Mouse (Mus musculus) small intestine, adult 2 months (tissue): Measurements from ENCODE around the gene Skil. TPM values are rescaled to one million over a fixed set of nuclear protein-coding genes. Genes with fewer than 3 reads are reported as not detected.

Experiments used
- H3K27ac ChIP-seq: fragments of 200-500 bp; 2 replicates; pipeline ENCODE4 v1.5.1; 2012; ENCODE audit warnings: low read depth, low read length, control low read depth, inconsistent platforms; ENCODE audit not compliant: insufficient read depth
- H3K27me3 ChIP-seq: fragments of 200-500 bp; 2 replicates; pipeline ENCODE4 v1.6.1; 2012; ENCODE audit warnings: mild to moderate bottlenecking, moderate library complexity, low read length, inconsistent platforms; ENCODE audit not compliant: control insufficient read depth, insufficient read depth
- H3K36me3 ChIP-seq: fragments of 200-500 bp; 2 replicates; pipeline ENCODE4 v1.6.1; 2012; ENCODE audit warnings: mild to moderate bottlenecking, low read length, control low read depth, inconsistent platforms; ENCODE audit not compliant: control insufficient read depth, insufficient read depth
- H3K4me1 ChIP-seq: fragments of 200-500 bp; 2 replicates; pipeline ENCODE4 v1.6.1; 2012; ENCODE audit warnings: low read length, inconsistent platforms, mixed read lengths; ENCODE audit not compliant: control insufficient read depth, insufficient read depth, insufficient read length
- H3K4me3 ChIP-seq: fragments of 200-500 bp; 2 replicates; pipeline ENCODE4 v1.5.1; 2012; ENCODE audit warnings: low read depth, mild to moderate bottlenecking, control low read depth, inconsistent platforms, low read length, moderate library complexity
- CTCF ChIP-seq: fragments of 200-500 bp; IDR thresholded peaks from 2 replicates; pipeline ENCODE4 v1.5.1; 2012; ENCODE audit warnings: low read depth, mild to moderate bottlenecking, control low read depth, inconsistent platforms, low read length, moderate library complexity, mixed read lengths; ENCODE audit not compliant: insufficient replicate concordance, insufficient read length; ENCODE audit errors: extremely low read depth
- POLR2A ChIP-seq: fragments of 200-500 bp; IDR thresholded peaks from 2 replicates; pipeline ENCODE4 v1.6.1; 2012; ENCODE audit warnings: low read depth, mild to moderate bottlenecking, control low read depth, inconsistent platforms, low read length, moderate library complexity
- WGBS: fragments of 180-500 bp; shearing (Covaris S2); methylation state at CpG from one replicate; pipeline ENCODE4 v1.1.7; 2018; 5-methylcytosine and 5-hydroxymethylcytosine counted together
- polyA plus RNA-seq: library from polyadenylated mRNA; depleted of rRNA; stranded (reverse); fragments of >200 nt; gene quantifications from 2 replicates; pipeline ENCODE4 v1.2.3, GENCODE M21; 2012

The Skil gene
- polyA plus RNA-seq, 1 experiment = 8.5 TPM

- 93% methylated on average over 14 of the region's 14 CpGs for WGBS
- TF ChIP-seq POLR2A (no peak), CTCF (no peak)
These were observed 23.1 kb upstream of the Skil start for GRCm38 (mm10) chr3:31071804-31072203.

DNA sequence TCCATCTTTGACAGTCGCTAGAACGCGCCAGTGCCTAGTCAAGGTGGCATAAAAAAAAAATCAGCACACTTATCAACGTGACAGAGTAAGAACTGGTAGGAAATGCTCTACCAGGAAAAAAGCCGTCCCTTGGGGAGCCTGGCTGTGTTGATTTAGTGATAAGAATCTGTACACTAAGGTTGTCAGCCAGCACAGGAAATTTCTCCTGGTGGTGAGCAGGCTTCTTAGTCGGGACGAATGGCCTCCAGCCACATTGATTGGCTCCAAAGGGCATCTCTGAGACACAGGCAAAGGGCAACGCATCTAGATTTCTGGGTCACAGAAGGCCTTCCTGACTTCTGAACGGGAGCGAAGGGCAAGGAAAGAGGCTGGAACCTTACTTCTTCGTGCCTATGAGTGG, 19.1 kb upstream of the Skil start:
- H3K4me1 ChIP-seq = peaks cover 28% of the 10 kb centered on the region; the same call in 1 of the 2 replicates
- TF ChIP-seq CTCF = peak; percentile 25; the same call in 1 of the 2 replicates
- TF ChIP-seq POLR2A = no peak
- no peaks in the 10 kb centered on the region for H3K36me3 ChIP-seq
- 18% methylated on average over 11 of the region's 11 CpGs for WGBS
- no peaks in the 10 kb centered on the region for H3K27me3 ChIP-seq
- H3K27ac ChIP-seq = peak overlapping the region; percentile 85
- no peak overlapping the region for H3K4me3 ChIP-seq

More at GRCm38 (mm10) chr3:31071804-31072203, 23.1 kb upstream of the Skil start:
- H3K27ac ChIP-seq = no peak overlapping the region
- no peaks in the 10 kb centered on the region for H3K27me3 ChIP-seq
- H3K4me3 ChIP-seq = no peak overlapping the region
- peaks cover 10% of the 10 kb centered on the region; the same call in 1 of the 2 replicates for H3K4me1 ChIP-seq
- no peaks in the 10 kb centered on the region for H3K36me3 ChIP-seq

DNA sequence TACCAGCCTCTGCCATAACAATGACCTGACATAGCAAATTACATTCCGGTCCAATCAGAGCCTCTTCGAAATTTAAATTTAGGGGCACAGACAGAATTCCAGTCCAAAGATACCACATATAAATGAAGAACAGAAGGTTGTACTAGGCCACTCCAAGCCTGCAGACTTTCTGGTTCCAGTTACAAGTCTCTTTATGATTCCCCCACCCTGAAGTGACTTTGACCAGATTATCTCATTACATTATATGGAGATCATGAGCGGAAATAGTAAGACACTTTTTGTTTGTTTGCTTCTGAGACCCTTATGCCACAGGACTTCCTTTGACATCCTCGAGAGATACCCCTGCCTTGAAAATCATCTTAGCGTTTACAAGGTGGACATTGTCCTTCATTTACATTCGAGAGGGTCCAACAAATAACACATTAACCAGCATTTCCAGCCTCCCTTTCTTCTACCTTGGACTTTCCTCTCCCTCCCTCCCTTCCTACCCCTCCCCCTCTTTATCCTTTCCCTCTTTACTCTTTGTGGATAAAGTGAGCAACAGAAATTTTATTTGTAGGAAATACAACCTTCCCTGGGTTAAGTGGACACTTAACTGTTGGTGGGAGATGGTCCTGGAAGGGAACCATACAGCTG, 17.7 kb upstream of the Skil start:
- Histone ChIP-seq H3K4me3 (no peak overlapping the region), H3K4me1 (peaks cover 28% of the 10 kb centered on the region; the same call in 1 of the 2 replicates), H3K36me3 (no peaks in the 10 kb centered on the region), H3K27me3 (no peaks in the 10 kb centered on the region), H3K27ac (peak overlapping the region; percentile 92)
- 35% methylated on average over 6 of the region's 6 CpGs for WGBS
- no peak for TF ChIP-seq POLR2A
- TF ChIP-seq CTCF = no peak

DNA sequence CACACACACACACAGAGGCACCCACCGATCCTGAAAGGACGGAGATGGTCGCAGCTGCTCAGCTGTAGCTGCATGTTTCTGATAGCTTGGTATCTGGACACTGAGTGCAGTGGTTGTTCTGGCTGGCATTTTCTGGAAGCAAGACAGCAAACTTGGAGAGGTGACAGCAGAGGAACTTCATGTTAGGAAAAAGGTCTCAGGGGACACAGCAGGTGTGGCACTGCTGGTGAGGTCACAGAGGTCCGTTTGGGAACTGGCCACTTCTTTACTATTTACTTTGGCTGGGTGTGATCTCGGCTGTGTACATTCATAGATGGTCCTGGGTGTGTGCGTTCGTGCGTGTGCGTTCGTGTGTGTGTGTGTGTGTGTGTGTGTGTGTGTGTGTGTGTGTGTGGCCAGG, 15.4 kb upstream of the Skil start:
- TF ChIP-seq POLR2A = no peak
- H3K4me1 ChIP-seq = peaks cover 38% of the 10 kb centered on the region; the same call in 1 of the 2 replicates
- 16% methylated on average over 10 of the region's 10 CpGs for WGBS
- no peaks in the 10 kb centered on the region for H3K27me3 ChIP-seq
- peak overlapping the region; percentile 28 for H3K4me3 ChIP-seq
- peak overlapping the region; percentile 24; the same call in 1 of the 2 replicates for H3K27ac ChIP-seq
- H3K36me3 ChIP-seq = no peaks in the 10 kb centered on the region

GRCm38 (mm10) chr3:31080791-31081502, 13.9 kb upstream of the Skil start:
- no peaks in the 10 kb centered on the region for H3K36me3 ChIP-seq
- TF ChIP-seq POLR2A = no peak
- no peak for TF ChIP-seq CTCF
- no peak overlapping the region for H3K4me3 ChIP-seq
- WGBS = 75% methylated on average over 10 of the region's 10 CpGs
- H3K27ac ChIP-seq = no peak overlapping the region
- H3K27me3 ChIP-seq = no peaks in the 10 kb centered on the region
- peaks cover 31% of the 10 kb centered on the region; the same call in 1 of the 2 replicates for H3K4me1 ChIP-seq

- H3K27ac ChIP-seq = no peak overlapping the region
- WGBS = 65% methylated on average over 12 of the region's 13 CpGs
These were observed 11.9 kb upstream of the Skil start for GRCm38 (mm10) chr3:31082838-31083506.

More at GRCm38 (mm10) chr3:31082838-31083506, 11.9 kb upstream of the Skil start:
- H3K36me3 ChIP-seq = no peaks in the 10 kb centered on the region
- no peak overlapping the region for H3K4me3 ChIP-seq
- no peaks in the 10 kb centered on the region for H3K27me3 ChIP-seq
- peaks cover 21% of the 10 kb centered on the region; the same call in 1 of the 2 replicates for H3K4me1 ChIP-seq
- TF ChIP-seq CTCF (no peak), POLR2A (no peak)
